Mouse (Mus musculus): ENCODE measurements at regions not wholly inside any gene's neighbourhood (a gene's known extent, or its start where the extent isn't known, plus 50 kb on each side); places are given as distances from the start of the nearest gene placed in this dataset.

GRCm38 (mm10) chr11:43361858-43362257 lies 64.2 kb downstream of the Pttg1 start:
- TF ChIP-seq POLR2A (IDR thresholded peaks at IDR 0.05; ENCODE audit: control insufficient read depth, low read depth, low read length) (no peak), CTCF (IDR thresholded peaks at IDR 0.05; ENCODE audit: control insufficient read depth, insufficient read depth, insufficient replicate concordance, low read depth, low read length) (no peak)
